Mouse (Mus musculus): ENCODE data around the gene Lrrc38. TPM values are rescaled to one million over a fixed set of nuclear protein-coding genes. Genes with fewer than 3 reads are reported as not detected.

Lrrc38 gene
- polyA plus RNA-seq, 1 experiment from 2014 or later, result not detected

- no peak for ATAC-seq (ENCODE audit: insufficient number of reproducible peaks, insufficient read depth, low FRiP score, low read depth)
- Histone ChIP-seq H3K27me3 (ENCODE audit: control insufficient read depth, insufficient read depth, low read length) (no peaks in the 10 kb centered on the region), H3K4me1 (ENCODE audit: control insufficient read depth, insufficient read depth, low read length) (no peaks in the 10 kb centered on the region), H3K4me3 (ENCODE audit: low read depth, low read length) (no peak overlapping the region), H3K9ac (replicated peaks; ENCODE audit: low read depth, low read length) (no peak overlapping the region), H3K36me3 (ENCODE audit: control insufficient read depth, insufficient read depth, low read length) (no peaks in the 10 kb centered on the region), H3K9me3 (ENCODE audit: control insufficient read depth, low read depth, low read length) (no peaks in the 10 kb centered on the region), H3K27ac (ENCODE audit: low read length) (no peak overlapping the region), H3K4me2 (replicated peaks; ENCODE audit: low read depth, low read length) (no peak overlapping the region)
- 62% methylated on average over 6 of the region's 6 CpGs for WGBS
Observed at GRCm38 (mm10) chr4:143313299-143313698, 36.3 kb upstream of the Lrrc38 start.

GRCm38 (mm10) chr4:143324176-143324924, 25.2 kb upstream of the Lrrc38 start:
- H3K4me3 ChIP-seq (ENCODE audit: low read depth, low read length), result no peak overlapping the region
- no peaks in the 10 kb centered on the region for H3K36me3 ChIP-seq (ENCODE audit: control insufficient read depth, insufficient read depth, low read length)
- no peak overlapping the region for H3K4me2 ChIP-seq (replicated peaks; ENCODE audit: low read depth, low read length)
- WGBS, result 16% methylated on average over 8 of the region's 11 CpGs
- ATAC-seq (ENCODE audit: insufficient number of reproducible peaks, insufficient read depth, low FRiP score, low read depth), result peak; percentile 51; the same call in 1 of the 2 replicates
- no peaks in the 10 kb centered on the region for H3K27me3 ChIP-seq (ENCODE audit: control insufficient read depth, insufficient read depth, low read length)
- H3K4me1 ChIP-seq (ENCODE audit: control insufficient read depth, insufficient read depth, low read length), result peaks cover 7% of the 10 kb centered on the region; the same call in 1 of the 2 replicates
- H3K9ac ChIP-seq (replicated peaks; ENCODE audit: low read depth, low read length), result no peak overlapping the region
- no peaks in the 10 kb centered on the region for H3K9me3 ChIP-seq (ENCODE audit: control insufficient read depth, low read depth, low read length)
- H3K27ac ChIP-seq (ENCODE audit: low read length), result no peak overlapping the region; the same call in 1 of the 2 replicates

GRCm38 (mm10) chr4:143324925-143325624, 24.5 kb upstream of the Lrrc38 start:
- H3K9me3 ChIP-seq (ENCODE audit: control insufficient read depth, low read depth, low read length), result no peaks in the 10 kb centered on the region
- no peak overlapping the region for H3K9ac ChIP-seq (replicated peaks; ENCODE audit: low read depth, low read length)
- no peak for ATAC-seq (ENCODE audit: insufficient number of reproducible peaks, insufficient read depth, low FRiP score, low read depth)
- H3K4me1 ChIP-seq (ENCODE audit: control insufficient read depth, insufficient read depth, low read length), result peaks cover 7% of the 10 kb centered on the region; the same call in 1 of the 2 replicates
- WGBS, result 17% methylated on average over 15 of the region's 15 CpGs
- no peaks in the 10 kb centered on the region for H3K36me3 ChIP-seq (ENCODE audit: control insufficient read depth, insufficient read depth, low read length)
- H3K27ac ChIP-seq (ENCODE audit: low read length), result no peak overlapping the region; the same call in 1 of the 2 replicates
- no peaks in the 10 kb centered on the region for H3K27me3 ChIP-seq (ENCODE audit: control insufficient read depth, insufficient read depth, low read length)
- H3K4me2 ChIP-seq (replicated peaks; ENCODE audit: low read depth, low read length), result peak overlapping the region; percentile 39
- peak overlapping the region; percentile 14; the same call in 1 of the 2 replicates for H3K4me3 ChIP-seq (ENCODE audit: low read depth, low read length)

GRCm38 (mm10) chr4:143325625-143325941, 24.0 kb upstream of the Lrrc38 start:
- H3K4me1 ChIP-seq (ENCODE audit: control insufficient read depth, insufficient read depth, low read length), result peaks cover 7% of the 10 kb centered on the region; the same call in 1 of the 2 replicates
- H3K9me3 ChIP-seq (ENCODE audit: control insufficient read depth, low read depth, low read length), result no peaks in the 10 kb centered on the region
- no peak overlapping the region for H3K27ac ChIP-seq (ENCODE audit: low read length)
- H3K4me3 ChIP-seq (ENCODE audit: low read depth, low read length), result peak overlapping the region; percentile 14; the same call in 1 of the 2 replicates
- no peak overlapping the region for H3K9ac ChIP-seq (replicated peaks; ENCODE audit: low read depth, low read length)
- no peak for ATAC-seq (ENCODE audit: insufficient number of reproducible peaks, insufficient read depth, low FRiP score, low read depth)
- no peaks in the 10 kb centered on the region for H3K36me3 ChIP-seq (ENCODE audit: control insufficient read depth, insufficient read depth, low read length)
- 3% methylated on average over 10 of the region's 10 CpGs for WGBS
- peak overlapping the region; percentile 39 for H3K4me2 ChIP-seq (replicated peaks; ENCODE audit: low read depth, low read length)
- H3K27me3 ChIP-seq (ENCODE audit: control insufficient read depth, insufficient read depth, low read length), result no peaks in the 10 kb centered on the region

GRCm38 (mm10) chr4:143330566-143330965, 19.0 kb upstream of the Lrrc38 start:
- 25% methylated on average over 9 of the region's 9 CpGs for WGBS
- Histone ChIP-seq H3K4me3 (ENCODE audit: low read depth, low read length) (no peak overlapping the region), H3K4me2 (replicated peaks; ENCODE audit: low read depth, low read length) (no peak overlapping the region), H3K27ac (ENCODE audit: low read length) (no peak overlapping the region), H3K27me3 (ENCODE audit: control insufficient read depth, insufficient read depth, low read length) (no peaks in the 10 kb centered on the region), H3K9me3 (ENCODE audit: control insufficient read depth, low read depth, low read length) (no peaks in the 10 kb centered on the region), H3K4me1 (ENCODE audit: control insufficient read depth, insufficient read depth, low read length) (no peaks in the 10 kb centered on the region), H3K9ac (replicated peaks; ENCODE audit: low read depth, low read length) (no peak overlapping the region), H3K36me3 (ENCODE audit: control insufficient read depth, insufficient read depth, low read length) (no peaks in the 10 kb centered on the region)
- peak; percentile 79; the same call in 1 of the 2 replicates for ATAC-seq (ENCODE audit: insufficient number of reproducible peaks, insufficient read depth, low FRiP score, low read depth)

- no peak overlapping the region for H3K4me3 ChIP-seq (ENCODE audit: low read depth, low read length)
- H3K9ac ChIP-seq (replicated peaks; ENCODE audit: low read depth, low read length), result no peak overlapping the region
- 81% methylated on average over 1 of the region's 1 CpGs for WGBS
- H3K9me3 ChIP-seq (ENCODE audit: control insufficient read depth, low read depth, low read length), result no peaks in the 10 kb centered on the region
- H3K4me1 ChIP-seq (ENCODE audit: control insufficient read depth, insufficient read depth, low read length), result no peaks in the 10 kb centered on the region
- no peak overlapping the region for H3K4me2 ChIP-seq (replicated peaks; ENCODE audit: low read depth, low read length)
- ATAC-seq (ENCODE audit: insufficient number of reproducible peaks, insufficient read depth, low FRiP score, low read depth), result no peak
- H3K27me3 ChIP-seq (ENCODE audit: control insufficient read depth, insufficient read depth, low read length), result no peaks in the 10 kb centered on the region
- H3K36me3 ChIP-seq (ENCODE audit: control insufficient read depth, insufficient read depth, low read length), result no peaks in the 10 kb centered on the region
- no peak overlapping the region for H3K27ac ChIP-seq (ENCODE audit: low read length)
Observed at GRCm38 (mm10) chr4:143331787-143332186, 17.8 kb upstream of the Lrrc38 start.

- H3K27ac ChIP-seq (ENCODE audit: low read length), result no peak overlapping the region
- H3K9me3 ChIP-seq (ENCODE audit: control insufficient read depth, low read depth, low read length), result no peaks in the 10 kb centered on the region
- no peak overlapping the region for H3K4me2 ChIP-seq (replicated peaks; ENCODE audit: low read depth, low read length)
- H3K36me3 ChIP-seq (ENCODE audit: control insufficient read depth, insufficient read depth, low read length), result no peaks in the 10 kb centered on the region
- ATAC-seq (ENCODE audit: insufficient number of reproducible peaks, insufficient read depth, low FRiP score, low read depth), result no peak
- 50% methylated on average over 5 of the region's 5 CpGs for WGBS
- no peak overlapping the region for H3K9ac ChIP-seq (replicated peaks; ENCODE audit: low read depth, low read length)
- no peaks in the 10 kb centered on the region for H3K27me3 ChIP-seq (ENCODE audit: control insufficient read depth, insufficient read depth, low read length)
- no peaks in the 10 kb centered on the region for H3K4me1 ChIP-seq (ENCODE audit: control insufficient read depth, insufficient read depth, low read length)
- H3K4me3 ChIP-seq (ENCODE audit: low read depth, low read length), result no peak overlapping the region
Observed at GRCm38 (mm10) chr4:143334145-143334544, 15.4 kb upstream of the Lrrc38 start.

GRCm38 (mm10) chr4:143334995-143335394, 14.6 kb upstream of the Lrrc38 start:
- 86% methylated on average over 17 of the region's 17 CpGs for WGBS
- Histone ChIP-seq H3K4me1 (ENCODE audit: control insufficient read depth, insufficient read depth, low read length) (no peaks in the 10 kb centered on the region), H3K36me3 (ENCODE audit: control insufficient read depth, insufficient read depth, low read length) (no peaks in the 10 kb centered on the region), H3K9ac (replicated peaks; ENCODE audit: low read depth, low read length) (no peak overlapping the region), H3K4me2 (replicated peaks; ENCODE audit: low read depth, low read length) (no peak overlapping the region), H3K27ac (ENCODE audit: low read length) (no peak overlapping the region), H3K9me3 (ENCODE audit: control insufficient read depth, low read depth, low read length) (no peaks in the 10 kb centered on the region), H3K27me3 (ENCODE audit: control insufficient read depth, insufficient read depth, low read length) (no peaks in the 10 kb centered on the region), H3K4me3 (ENCODE audit: low read depth, low read length) (no peak overlapping the region)
- ATAC-seq (ENCODE audit: insufficient number of reproducible peaks, insufficient read depth, low FRiP score, low read depth), result no peak
